Mouse (Mus musculus): ENCODE measurements around the gene Msh2.

DNA sequence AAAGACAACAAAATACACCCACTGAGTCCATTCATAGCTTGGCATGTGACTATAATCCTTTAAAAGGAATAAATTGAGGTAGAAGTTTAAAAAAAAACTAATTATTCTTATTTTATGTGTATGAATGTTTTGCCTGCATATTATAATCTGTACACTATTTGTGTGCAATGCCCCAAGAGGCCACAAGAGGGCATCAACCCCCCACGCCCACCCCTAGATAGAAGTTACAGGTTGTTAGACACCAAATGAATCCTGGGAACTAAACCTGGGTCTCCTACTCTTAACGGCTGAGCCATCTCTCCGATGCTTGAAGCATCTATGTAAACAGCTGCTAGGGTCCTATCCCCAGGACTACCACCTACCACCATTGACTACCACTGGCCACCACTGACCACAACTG is 101.0 kb downstream of the Msh2 start:
- TF ChIP-seq CTCF (IDR thresholded peaks at IDR 0.05; ENCODE audit: low read depth) (peak; percentile 62), EP300 (IDR thresholded peaks at IDR 0.05; ENCODE audit: low read depth) (no peak)

All from liver, embryonic 14.5 days (tissue).